Mouse (Mus musculus) thymus, adult 18-20 months (tissue): ENCODE measurements around the gene Ubtf.

ENCODE experiments used
- DNase-seq, 2 experiments: peaks; one replicate each; pipeline ENCODE4 v3.0.0; 2022; ENCODE audit warnings: mixed read lengths in 2 of 2

Ubtf gene

GRCm38 (mm10) chr11:102346926-102347325 lies 27.4 kb upstream of the Ubtf start:
- DNase-seq: no peak

DNA sequence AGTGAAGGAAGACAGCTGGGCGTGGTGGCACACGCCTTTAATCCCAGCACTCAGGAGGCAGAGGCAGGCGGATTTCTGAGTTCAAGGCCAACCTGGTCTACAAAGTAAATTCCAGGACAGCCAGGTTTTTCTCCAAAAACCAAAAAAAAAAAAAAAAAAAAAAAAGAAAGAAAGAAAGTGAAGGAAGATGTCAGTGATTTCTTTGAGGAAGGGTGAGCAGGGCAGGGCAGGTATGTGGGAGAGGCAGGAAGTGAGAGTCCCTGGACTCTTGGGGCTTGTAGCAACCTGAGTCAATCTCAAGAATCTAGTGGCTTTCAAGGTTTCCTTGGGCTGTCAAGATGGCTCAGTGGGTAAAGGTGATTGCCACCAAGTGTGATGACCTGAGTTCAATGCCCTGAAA lies 24.9 kb upstream of the Ubtf start:
- DNase-seq: no peak

DNA sequence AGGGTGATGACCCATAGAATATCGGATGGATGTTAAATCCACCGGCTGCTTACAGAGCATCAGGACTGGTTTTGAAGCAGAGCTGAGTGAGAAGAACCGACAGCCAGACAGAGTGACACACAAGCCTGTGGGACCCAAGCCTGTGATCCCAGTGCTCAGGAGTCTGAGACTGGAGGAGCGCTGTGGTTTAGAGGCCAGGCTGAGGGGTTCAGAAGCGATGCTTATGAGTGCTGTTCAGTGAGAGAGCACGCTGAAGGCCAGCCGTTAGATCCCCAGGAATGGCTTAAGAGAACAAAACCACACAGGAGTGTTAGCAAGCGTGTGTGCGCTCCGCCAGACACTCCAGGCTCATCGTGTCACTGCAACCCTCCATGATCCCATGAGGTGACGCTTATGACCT lies 23.2 kb upstream of the Ubtf start:
- no peak for DNase-seq

- no peak for DNase-seq
Measured at GRCm38 (mm10) chr11:102341101-102341500, 21.6 kb upstream of the Ubtf start.

- no peak for DNase-seq
Measured at GRCm38 (mm10) chr11:102339624-102340023, 20.1 kb upstream of the Ubtf start.

DNA sequence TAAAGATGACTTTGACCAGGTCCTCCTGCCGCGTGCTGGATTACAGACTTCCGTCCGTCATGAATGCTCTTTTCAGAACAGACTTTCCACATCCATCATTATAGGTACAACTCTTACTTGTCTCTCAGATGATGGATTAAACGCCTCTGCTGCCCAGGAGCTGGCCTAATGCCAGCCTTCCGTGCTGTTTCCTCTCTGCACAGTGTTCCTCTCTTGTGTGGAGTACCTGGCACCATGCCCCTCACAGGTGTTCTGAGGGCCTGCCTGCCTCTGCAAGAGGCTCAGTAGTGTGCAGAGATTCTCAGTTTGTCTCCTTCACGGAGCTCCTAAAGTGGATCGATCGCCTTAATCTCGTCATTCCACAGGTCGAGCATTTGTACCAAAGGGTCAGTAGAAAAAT lies 19.7 kb upstream of the Ubtf start:
- no peak for DNase-seq

- DNase-seq: peak in 1 of 2 experiments; percentile 26
Measured at GRCm38 (mm10) chr11:102338561-102338960, 19.0 kb upstream of the Ubtf start.

GRCm38 (mm10) chr11:102337921-102338320 lies 18.4 kb upstream of the Ubtf start:
- no peak for DNase-seq

DNA sequence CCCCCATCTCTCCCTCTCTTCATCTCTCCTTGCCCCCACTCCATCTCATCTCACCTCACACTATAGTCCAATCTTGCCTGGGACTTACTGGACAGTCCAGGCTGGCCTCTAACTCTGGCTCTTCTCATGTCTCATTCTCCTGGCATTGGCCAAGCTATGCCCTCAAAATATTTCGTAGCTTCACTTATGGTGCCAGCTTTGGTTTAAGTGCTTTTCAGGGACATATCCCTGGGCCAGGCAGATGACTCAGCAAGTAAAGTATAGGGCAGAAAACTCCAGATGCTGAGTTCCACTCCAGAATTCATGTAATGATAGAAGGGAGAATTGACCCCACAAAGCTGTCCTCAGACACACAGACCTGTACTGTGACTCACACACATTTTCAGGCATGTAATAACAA lies 16.6 kb upstream of the Ubtf start:
- no peak for DNase-seq

DNA sequence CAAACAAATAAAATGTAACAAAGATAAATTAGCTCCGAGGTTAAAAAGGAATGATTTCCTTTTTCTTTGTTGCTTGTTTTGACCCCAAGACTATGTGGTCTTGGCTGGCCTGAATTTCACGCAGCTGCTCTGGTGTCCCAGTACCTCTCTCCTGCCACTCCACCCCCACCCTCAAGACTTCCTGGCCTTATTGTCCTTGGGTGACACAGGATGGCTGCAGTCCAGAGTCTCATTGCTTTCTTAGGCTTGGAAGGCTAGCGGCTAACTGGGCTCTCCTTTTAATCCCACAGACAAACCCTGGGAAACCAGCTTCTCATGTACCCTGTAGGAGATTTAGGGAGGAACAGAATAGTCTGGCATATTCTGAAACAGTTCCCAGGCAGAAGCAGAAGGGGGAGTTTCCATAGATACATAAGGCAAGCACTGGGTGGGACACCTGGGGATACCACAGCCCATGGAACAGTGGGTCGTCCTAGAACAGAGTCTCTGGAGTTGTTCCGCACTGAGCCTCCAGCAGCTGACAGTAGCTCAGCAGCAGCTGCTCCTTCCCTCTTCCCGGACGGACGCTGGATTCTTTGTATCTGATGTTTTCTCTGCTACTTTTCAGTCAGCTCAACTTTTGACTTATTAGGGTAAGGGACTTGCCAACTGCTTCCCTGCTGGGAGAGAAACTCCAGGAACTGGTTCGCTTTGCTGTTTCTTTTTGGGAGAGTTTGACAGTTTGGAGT lies 15.6 kb upstream of the Ubtf start:
- DNase-seq: no peak

DNA sequence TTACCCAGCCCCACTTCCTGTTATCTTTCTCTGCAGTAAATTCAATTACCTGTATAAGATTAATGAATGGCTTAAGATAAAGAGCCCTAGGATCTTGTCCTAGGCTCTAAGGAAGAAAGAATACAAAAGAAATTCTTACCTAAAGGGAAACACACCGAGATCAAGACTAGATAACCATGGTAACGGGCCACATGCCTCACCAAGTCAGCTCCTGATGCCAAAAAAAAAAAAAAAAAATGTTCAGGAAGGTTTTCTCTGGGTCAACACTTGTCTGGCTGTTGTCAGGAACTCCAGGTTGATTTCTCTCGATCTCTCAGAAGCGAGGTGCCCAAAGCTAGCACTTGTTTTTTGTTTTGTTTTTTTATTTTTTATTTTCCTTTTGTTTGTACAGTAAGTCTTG lies 14.5 kb upstream of the Ubtf start:
- no peak for DNase-seq

- DNase-seq: no peak
Measured at GRCm38 (mm10) chr11:102333061-102333460, 13.5 kb upstream of the Ubtf start.

- no peak for DNase-seq
Measured at GRCm38 (mm10) chr11:102331806-102332205, 12.3 kb upstream of the Ubtf start.

DNA sequence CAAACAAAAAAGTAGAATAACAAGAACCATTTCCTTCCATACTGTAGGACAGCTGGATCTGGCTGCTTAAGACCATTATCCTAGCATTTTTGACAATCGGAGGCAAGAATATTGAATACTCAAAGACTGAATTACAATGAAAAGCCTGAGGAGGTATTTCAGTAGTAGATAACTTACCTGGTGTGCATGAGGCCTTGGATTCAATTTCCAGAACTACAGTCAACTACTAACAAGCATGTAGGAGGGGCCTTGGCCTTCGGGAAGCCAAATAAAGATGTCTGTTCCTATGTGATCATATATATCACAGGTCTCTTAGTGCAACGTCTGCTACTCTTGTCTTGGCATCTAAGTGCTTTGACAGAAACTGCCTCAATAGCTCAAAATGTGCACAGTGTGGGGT lies 10.5 kb upstream of the Ubtf start:
- DNase-seq: no peak

DNA sequence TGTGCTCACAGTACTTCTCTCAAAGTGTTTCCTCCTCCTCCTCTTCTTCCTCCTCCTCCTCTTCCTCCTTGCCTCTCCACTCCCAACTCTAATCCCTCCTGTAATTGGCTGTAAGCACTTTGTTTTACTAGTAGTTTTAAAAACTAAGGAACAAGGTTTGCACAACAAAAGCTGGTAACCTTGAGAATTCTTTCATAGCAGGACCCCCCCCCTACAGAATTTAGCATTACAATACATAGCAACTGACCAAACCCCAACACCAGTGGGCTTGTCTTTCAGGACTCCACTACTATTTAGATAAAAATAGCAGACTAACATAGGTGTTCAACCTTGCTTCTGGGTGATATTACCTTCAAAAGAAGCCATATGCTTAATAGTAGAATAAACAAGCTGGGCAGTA lies 10.0 kb upstream of the Ubtf start:
- DNase-seq: no peak

DNA sequence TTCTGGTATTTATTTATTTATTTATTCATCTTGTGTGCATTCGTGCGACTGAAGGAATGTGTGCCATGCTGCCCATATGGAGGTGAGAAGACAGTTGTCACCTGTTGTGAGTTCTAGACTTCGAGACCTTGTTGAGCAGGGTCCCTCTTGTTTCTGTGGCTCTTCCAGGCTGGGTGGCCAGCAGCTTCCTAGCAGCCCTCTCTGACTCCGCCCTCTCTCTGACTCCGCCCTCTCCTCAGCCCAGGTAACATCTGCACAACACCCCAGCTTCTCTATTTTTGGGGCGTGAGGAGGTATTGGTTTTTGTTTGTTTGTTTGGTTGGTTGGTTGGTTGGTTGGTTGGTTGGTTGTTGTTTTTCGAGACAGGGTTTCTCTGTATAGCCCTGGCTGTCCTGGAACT lies 8.3 kb upstream of the Ubtf start:
- DNase-seq: no peak

DNA sequence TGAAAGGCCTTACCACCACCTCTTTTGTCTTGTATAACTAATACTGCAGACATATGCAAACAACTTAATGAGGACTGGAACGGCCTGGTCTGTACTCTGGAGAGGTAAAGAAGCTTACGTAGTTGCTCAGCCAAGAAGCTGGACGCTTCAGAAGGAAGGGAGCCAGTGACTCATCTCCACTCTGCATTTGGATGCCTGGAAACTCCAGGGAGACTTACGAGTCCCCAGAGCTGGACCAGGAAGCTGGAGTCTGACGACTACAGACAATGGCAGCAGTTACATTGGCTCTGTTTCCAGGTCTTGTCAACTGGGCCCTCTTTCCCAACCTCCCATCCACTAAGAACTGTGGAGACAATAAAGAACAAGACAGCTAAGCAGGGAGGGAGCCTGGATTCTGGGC lies 7.7 kb upstream of the Ubtf start:
- no peak for DNase-seq

GRCm38 (mm10) chr11:102323516-102323915 lies 4.0 kb upstream of the Ubtf start:
- DNase-seq: no peak

DNA sequence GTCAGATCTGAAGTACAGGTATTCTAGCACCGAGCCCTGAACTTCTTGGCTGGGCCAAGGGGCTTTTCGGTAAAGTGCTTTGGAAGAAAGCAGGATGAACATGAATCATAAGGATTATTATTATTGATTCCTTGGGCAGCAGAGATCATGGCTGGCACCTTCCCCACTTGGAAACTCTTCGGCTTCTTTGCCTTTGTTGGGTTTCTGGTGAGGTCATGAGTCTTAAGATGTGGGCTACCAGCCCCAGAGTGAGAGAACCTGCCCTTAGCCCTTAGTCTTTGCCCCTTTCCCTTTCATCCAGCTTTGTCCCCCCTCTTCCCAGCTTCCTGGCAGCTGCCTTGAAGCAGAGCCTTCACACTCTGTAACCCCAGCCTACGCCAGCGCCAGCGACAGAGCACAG lies 2.4 kb upstream of the Ubtf start:
- no peak for DNase-seq

GRCm38 (mm10) chr11:102320686-102321005 lies 1.1 kb upstream of the Ubtf start:
- DNase-seq: peak in 1 of 2 experiments; percentile 32

GRCm38 (mm10) chr11:102319941-102320685 lies 571 bp upstream of the Ubtf start:
- peak; percentile 63 to 69 for DNase-seq

GRCm38 (mm10) chr11:102318576-102319409 lies 749 bp downstream of the Ubtf start:
- DNase-seq: peak; percentile 61 to 63

GRCm38 (mm10) chr11:102317901-102318575 lies 1.5 kb downstream of the Ubtf start:
- DNase-seq: peak; percentile 67 to 74
